Mouse (Mus musculus): ENCODE results near the gene Gm21992. TPM values are rescaled to one million over a fixed set of nuclear protein-coding genes. Genes with fewer than 3 reads are reported as not detected.

Gene Gm21992
- total and polyA plus RNA-seq, 3 experiments = 10.8 to 21.9 TPM; not detected in 1

- Histone ChIP-seq H3K4me1 (ENCODE audit: control insufficient read depth in 1 of 2, insufficient read depth in 2 of 2, low read length in 2 of 2) (peaks cover 0 to 4% of the 10 kb centered on the region in 2 experiments; a peak in 3 of 4 replicates), H3K36me3 (ENCODE audit: control insufficient read depth in 1 of 2, insufficient read depth in 2 of 2, low read length in 2 of 2) (peaks cover 5 to 35% of the 10 kb centered on the region in 2 experiments), H3K27me3 (ENCODE audit: control insufficient read depth in 1 of 2, insufficient read depth in 2 of 2, low read length in 2 of 2) (no peaks in the 10 kb centered on the region), H3K9me3 (replicated peaks; ENCODE audit: insufficient read depth, low read length) (no peaks in the 10 kb centered on the region), H3K4me3 (ENCODE audit: control insufficient read depth in 1 of 2, insufficient read depth in 1 of 2, low read depth in 2 of 2, low read length in 2 of 2) (peak overlapping the region; percentile 67 to 68), H3K9ac (ENCODE audit: control insufficient read depth, low read depth, low read length, poor library complexity, severe bottlenecking) (peak overlapping the region; percentile 88), H3K79me2 (ENCODE audit: control insufficient read depth, insufficient read depth, low read length, poor library complexity) (peaks cover 63% of the 10 kb centered on the region), H3K27ac (ENCODE audit: control insufficient read depth, low read depth, low read length) (no peak overlapping the region)
- DNase-seq (ENCODE audit: low read depth, low spot score) = peak; percentile 32
- TF ChIP-seq CHD1 (IDR thresholded peaks at IDR 0.05; ENCODE audit: low read depth, low read length) (peak; percentile 66; the same call in 1 of the 2 replicates), KAT2A (conservative IDR thresholded peaks at IDR 0.05; ENCODE audit: low read depth, low read length) (no peak)
Measured at GRCm38 (mm10) chr19:4810309-4810708, 1.1 kb downstream of the Gm21992 start.

- Histone ChIP-seq H3K27ac (ENCODE audit: control insufficient read depth, low read depth, low read length) (no peak overlapping the region), H3K9ac (ENCODE audit: control insufficient read depth, low read depth, low read length, poor library complexity, severe bottlenecking) (no peak overlapping the region), H3K4me3 (ENCODE audit: control insufficient read depth in 1 of 2, insufficient read depth in 1 of 2, low read depth in 2 of 2, low read length in 2 of 2) (no peak overlapping the region), H3K27me3 (ENCODE audit: control insufficient read depth in 1 of 2, insufficient read depth in 2 of 2, low read length in 2 of 2) (no peaks in the 10 kb centered on the region), H3K4me1 (ENCODE audit: control insufficient read depth in 1 of 2, insufficient read depth in 2 of 2, low read length in 2 of 2) (peaks cover 0 to 4% of the 10 kb centered on the region in 2 experiments; a peak in 3 of 4 replicates), H3K9me3 (replicated peaks; ENCODE audit: insufficient read depth, low read length) (no peaks in the 10 kb centered on the region), H3K36me3 (ENCODE audit: control insufficient read depth in 1 of 2, insufficient read depth in 2 of 2, low read length in 2 of 2) (peaks cover 34 to 36% of the 10 kb centered on the region in 2 experiments), H3K79me2 (ENCODE audit: control insufficient read depth, insufficient read depth, low read length, poor library complexity) (peaks cover 89% of the 10 kb centered on the region)
- DNase-seq (ENCODE audit: low read depth, low spot score) = no peak
- TF ChIP-seq POLR2AphosphoS2 (IDR thresholded peaks at IDR 0.05; ENCODE audit: low read length) (no peak), KAT2A (conservative IDR thresholded peaks at IDR 0.05; ENCODE audit: low read depth, low read length) (no peak), MXI1 (IDR thresholded peaks at IDR 0.05; ENCODE audit: low read depth, low read length) (no peak), RAD21 (IDR thresholded peaks at IDR 0.05; ENCODE audit: low read depth, low read length) (no peak), MEF2A (IDR thresholded peaks at IDR 0.05; ENCODE audit: extremely low read depth, insufficient replicate concordance, low read depth, low read length, poor library complexity, severe bottlenecking) (no peak), TAL1 (IDR thresholded peaks at IDR 0.05; ENCODE audit: low read length) (no peak), MAZ (IDR thresholded peaks at IDR 0.05; ENCODE audit: low read depth, low read length) (no peak), UBTF (IDR thresholded peaks at IDR 0.05; ENCODE audit: borderline replicate concordance, insufficient read depth, low read depth, low read length) (no peak), BHLHE40 (IDR thresholded peaks at IDR 0.05; ENCODE audit: borderline replicate concordance, low read depth, low read length) (no peak), USF1 (IDR thresholded peaks at IDR 0.05; ENCODE audit: low read depth, low read length) (no peak), POLR2A (IDR thresholded peaks at IDR 0.05; ENCODE audit: control insufficient read depth in 1 of 2, insufficient read depth in 1 of 2, low read depth in 1 of 2, low read length in 2 of 2, poor library complexity in 1 of 2) (no peak), E2F4 (IDR thresholded peaks at IDR 0.05; ENCODE audit: borderline replicate concordance, low read depth, low read length) (no peak), MYB (IDR thresholded peaks at IDR 0.05; ENCODE audit: low read depth, low read length) (no peak), MAX (IDR thresholded peaks at IDR 0.05; ENCODE audit: low read length) (no peak), GABPA (IDR thresholded peaks at IDR 0.05; ENCODE audit: low read depth, low read length) (no peak), ETS1 (IDR thresholded peaks at IDR 0.05; ENCODE audit: low read depth, low read length) (no peak), TCF12 (IDR thresholded peaks at IDR 0.05; ENCODE audit: low read depth, low read length) (no peak), SMC3 (IDR thresholded peaks at IDR 0.05; ENCODE audit: low read depth, low read length) (no peak), NELFE (IDR thresholded peaks at IDR 0.05; ENCODE audit: low read depth, low read length) (no peak), MAFK (IDR thresholded peaks at IDR 0.05; ENCODE audit: borderline replicate concordance, low read depth, low read length) (no peak)
Measured at GRCm38 (mm10) chr19:4803283-4803682, 8.1 kb downstream of the Gm21992 start.
